25 mouse cellular contexts compared by ENCODE assay signal in the genomic region with DNA sequence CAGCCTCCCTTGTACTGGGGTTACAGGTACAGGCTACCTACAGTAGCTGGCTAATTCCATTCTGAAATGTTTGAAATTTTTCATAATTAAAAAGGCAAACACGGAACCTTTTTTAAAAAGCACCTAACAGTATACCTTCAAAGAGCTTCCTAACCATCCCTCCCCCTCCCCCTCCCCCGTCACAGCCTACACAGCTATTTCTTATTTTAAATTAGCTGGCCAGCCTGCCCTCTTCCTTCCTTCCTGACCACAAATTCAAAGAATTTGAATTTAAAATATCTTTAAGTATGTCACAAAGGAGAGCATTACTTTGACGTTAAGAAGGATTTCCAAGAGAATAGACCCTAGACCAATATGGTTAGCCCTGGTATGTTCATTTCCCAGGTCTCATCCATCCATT.
"Had no signal": no experiment of that assay in that cellular context is flagged by ENCODE, and none has a peak within 500 bp of the region (broad histone marks: within the 10 kb centered on the region; RNA-seq: fewer than 3 reads in every experiment).

No protein-coding gene starts in this region.

- H3K4me1 ChIP-seq: lung, embryonic 15.5 days; midbrain, embryonic 10.5 days; stomach, embryonic 15.5 days had no signal

- H3K9me3 ChIP-seq: liver, embryonic 13.5 days; liver, embryonic 15.5 days; lung, embryonic 15.5 days; midbrain, embryonic 10.5 days; midbrain, embryonic 12.5 days; neural tube, embryonic 13.5 days; neural tube, embryonic 15.5 days; stomach, embryonic 15.5 days had no signal

- H3K27ac ChIP-seq: liver, embryonic 13.5 days; liver, embryonic 15.5 days; lung, embryonic 15.5 days; midbrain, embryonic 10.5 days; midbrain, embryonic 12.5 days; neural tube, embryonic 13.5 days; neural tube, embryonic 15.5 days; stomach, embryonic 15.5 days; stomach, postnatal 0 days had no signal

- ATAC-seq: liver, postnatal 0 days; lung, postnatal 0 days; midbrain, embryonic 16.5 days had no signal

- H3K4me3 ChIP-seq: liver, embryonic 13.5 days; liver, embryonic 15.5 days; lung, embryonic 15.5 days; midbrain, embryonic 10.5 days; midbrain, embryonic 12.5 days; myocyte; neural tube, embryonic 13.5 days; neural tube, embryonic 15.5 days; stomach, embryonic 15.5 days had no signal

- H3K27me3 ChIP-seq: liver, embryonic 13.5 days; liver, embryonic 15.5 days; lung, embryonic 15.5 days; midbrain, embryonic 12.5 days; neural tube, embryonic 13.5 days; neural tube, embryonic 15.5 days; stomach, embryonic 15.5 days had no signal

- DNase-seq: liver, embryonic 13.5 days; liver, postnatal 0 days; lung, adult 2 months; lung, postnatal 14 days; lung, postnatal 36 days; midbrain, embryonic 14.5 days; retina, postnatal 1 day; right cerebral cortex, adult 18-20 months; right cerebral cortex, postnatal 25 days; right cerebral cortex, postnatal 4 days; spleen, adult 18-20 months; thymus, adult 2 months; thymus, postnatal 25 days; thymus, postnatal 4 days had no signal
